Mouse (Mus musculus) layer of hippocampus, adult 9-11 months (tissue): Measurements from ENCODE around the gene Zbtb45.

ENCODE experiments used
- DNase-seq: peaks from one replicate; pipeline ENCODE4 v3.0.0; 2022

Gene Zbtb45

GRCm38 (mm10) chr7:13010005-13010908, at the start of gene Zbtb45:
Zbtb45 (minus strand) TSS chr7:13010034.
- DNase-seq = no peak

- no peak for DNase-seq
Measured at GRCm38 (mm10) chr7:13059536-13059935, 49.7 kb upstream of the Zbtb45 start.

- no peak for DNase-seq
Measured at GRCm38 (mm10) chr7:13056913-13057700, 47.3 kb upstream of the Zbtb45 start.

- peak; percentile 98 for DNase-seq
Measured at GRCm38 (mm10) chr7:13054287-13055010, 44.6 kb upstream of the Zbtb45 start, which contains the start of gene Mzf1. Mzf1 (minus strand) TSS chr7:13054764.

GRCm38 (mm10) chr7:13053961-13054286, 44.1 kb upstream of the Zbtb45 start:
- DNase-seq = no peak

- DNase-seq = no peak
Measured at GRCm38 (mm10) chr7:13053501-13053900, 43.7 kb upstream of the Zbtb45 start.

GRCm38 (mm10) chr7:13053001-13053400, 43.2 kb upstream of the Zbtb45 start:
- no peak for DNase-seq

- peak; percentile 37 for DNase-seq
Measured at GRCm38 (mm10) chr7:13046084-13046483, 36.2 kb upstream of the Zbtb45 start.

GRCm38 (mm10) chr7:13044254-13044625, 34.4 kb upstream of the Zbtb45 start:
- peak; percentile 11 for DNase-seq

- DNase-seq = peak; percentile 42
Measured at GRCm38 (mm10) chr7:13043445-13044253, 33.8 kb upstream of the Zbtb45 start.

GRCm38 (mm10) chr7:13043120-13043444, 33.2 kb upstream of the Zbtb45 start:
- no peak for DNase-seq

- DNase-seq = no peak
Measured at GRCm38 (mm10) chr7:13042511-13042910, 32.7 kb upstream of the Zbtb45 start.

- DNase-seq = no peak
Measured at GRCm38 (mm10) chr7:13041256-13041655, 31.4 kb upstream of the Zbtb45 start.

GRCm38 (mm10) chr7:13039181-13039580, 29.3 kb upstream of the Zbtb45 start:
- no peak for DNase-seq

GRCm38 (mm10) chr7:13038621-13039169, 28.9 kb upstream of the Zbtb45 start:
- DNase-seq = no peak

GRCm38 (mm10) chr7:13037901-13038555, 28.2 kb upstream of the Zbtb45 start, which contains the start of gene Ube2m:
Ube2m (minus strand) TSS chr7:13038275.
- DNase-seq = peak; percentile 99

GRCm38 (mm10) chr7:13037366-13037765, 27.5 kb upstream of the Zbtb45 start:
- no peak for DNase-seq

GRCm38 (mm10) chr7:13036806-13037205, 27.0 kb upstream of the Zbtb45 start:
- DNase-seq = peak; percentile 12

GRCm38 (mm10) chr7:13035211-13035855, 25.5 kb upstream of the Zbtb45 start:
- peak; percentile 37 for DNase-seq

GRCm38 (mm10) chr7:13034148-13034977, 24.5 kb upstream of the Zbtb45 start, which contains the start of gene Chmp2a:
Chmp2a (minus strand) TSS chr7:13034807.
- peak; percentile 98 for DNase-seq
